Mouse (Mus musculus): ENCODE measurements around the gene Fahd1. TPM values are rescaled to one million over a fixed set of nuclear protein-coding genes. Genes with fewer than 3 reads are reported as not detected.

Gene Fahd1
- polyA plus RNA-seq, 1 experiment: 12.6 TPM

GRCm38 (mm10) chr17:24818172-24818571 lies 32.0 kb downstream of the Fahd1 start:
- Histone ChIP-seq H3K27ac (ENCODE audit: control insufficient read depth, insufficient read depth, low read depth, low read length) (no peak overlapping the region), H3K4me3 (ENCODE audit: control insufficient read depth, low read depth, low read length) (no peak overlapping the region), H3K36me3 (ENCODE audit: control insufficient read depth, insufficient read depth, low read length) (no peaks in the 10 kb centered on the region), H3K27me3 (ENCODE audit: control insufficient read depth, insufficient read depth, low read length) (no peaks in the 10 kb centered on the region), H3K4me1 (ENCODE audit: control insufficient read depth, insufficient read depth, low read length) (no peaks in the 10 kb centered on the region)
- no peak for TF ChIP-seq CTCF (IDR thresholded peaks at IDR 0.05; ENCODE audit: control insufficient read depth, insufficient read depth, insufficient replicate concordance, low read depth, low read length)
- TF ChIP-seq POLR2A (IDR thresholded peaks at IDR 0.05; ENCODE audit: control insufficient read depth, low read depth, low read length): no peak

DNA sequence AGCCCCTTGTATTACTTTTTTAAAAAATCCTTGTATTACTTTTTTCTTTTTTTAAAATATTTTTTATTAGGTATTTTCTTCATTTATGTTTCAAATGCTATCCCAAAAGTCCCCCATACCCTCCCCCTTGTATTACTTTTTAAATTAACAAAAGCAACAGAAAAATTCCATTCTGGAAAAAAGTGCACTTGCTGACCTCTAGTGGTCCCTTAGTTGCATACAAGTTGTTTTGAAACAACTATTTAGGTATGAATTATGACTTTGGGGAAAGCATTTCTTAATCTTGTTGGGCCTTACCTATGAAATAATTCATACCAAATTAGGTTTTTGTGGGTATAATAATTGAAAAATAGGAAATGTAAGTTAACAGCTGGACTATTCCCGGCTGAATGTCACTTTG lies 32.7 kb downstream of the Fahd1 start:
- no peaks in the 10 kb centered on the region for H3K4me1 ChIP-seq (ENCODE audit: control insufficient read depth, insufficient read depth, low read length)
- no peaks in the 10 kb centered on the region for H3K36me3 ChIP-seq (ENCODE audit: control insufficient read depth, insufficient read depth, low read length)
- no peak overlapping the region for H3K27ac ChIP-seq (ENCODE audit: control insufficient read depth, insufficient read depth, low read depth, low read length)
- TF ChIP-seq POLR2A (IDR thresholded peaks at IDR 0.05; ENCODE audit: control insufficient read depth, low read depth, low read length): no peak
- TF ChIP-seq CTCF (IDR thresholded peaks at IDR 0.05; ENCODE audit: control insufficient read depth, insufficient read depth, insufficient replicate concordance, low read depth, low read length): no peak
- H3K27me3 ChIP-seq (ENCODE audit: control insufficient read depth, insufficient read depth, low read length): no peaks in the 10 kb centered on the region
- no peak overlapping the region for H3K4me3 ChIP-seq (ENCODE audit: control insufficient read depth, low read depth, low read length)

GRCm38 (mm10) chr17:24815256-24815655 lies 34.9 kb downstream of the Fahd1 start:
- H3K27me3 ChIP-seq (ENCODE audit: control insufficient read depth, insufficient read depth, low read length): no peaks in the 10 kb centered on the region
- no peaks in the 10 kb centered on the region for H3K36me3 ChIP-seq (ENCODE audit: control insufficient read depth, insufficient read depth, low read length)
- H3K4me3 ChIP-seq (ENCODE audit: control insufficient read depth, low read depth, low read length): no peak overlapping the region
- H3K27ac ChIP-seq (ENCODE audit: control insufficient read depth, insufficient read depth, low read depth, low read length): no peak overlapping the region
- H3K4me1 ChIP-seq (ENCODE audit: control insufficient read depth, insufficient read depth, low read length): no peaks in the 10 kb centered on the region
- TF ChIP-seq POLR2A (IDR thresholded peaks at IDR 0.05; ENCODE audit: control insufficient read depth, low read depth, low read length) (no peak), CTCF (IDR thresholded peaks at IDR 0.05; ENCODE audit: control insufficient read depth, insufficient read depth, insufficient replicate concordance, low read depth, low read length) (no peak)

DNA sequence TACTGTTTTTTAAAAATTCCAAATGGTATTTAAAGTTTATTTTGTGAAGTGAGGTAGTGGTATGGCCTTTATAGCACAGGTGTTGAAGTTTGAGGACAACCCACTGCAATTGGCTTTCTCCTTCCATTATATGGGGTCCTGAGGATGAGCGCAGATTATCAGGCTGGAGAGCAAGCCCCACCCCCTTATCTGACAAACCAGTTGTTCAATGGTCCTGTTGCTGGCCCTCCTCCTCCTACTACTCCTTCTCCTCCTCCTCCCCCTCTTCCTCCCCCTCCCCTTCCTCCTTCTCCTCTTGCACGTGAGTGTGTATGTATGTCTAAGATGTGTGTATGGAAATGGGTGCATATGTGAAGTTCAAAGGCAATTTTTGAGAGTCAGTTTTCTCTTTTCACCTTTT lies 37.9 kb downstream of the Fahd1 start:
- TF ChIP-seq POLR2A (IDR thresholded peaks at IDR 0.05; ENCODE audit: control insufficient read depth, low read depth, low read length) (no peak), CTCF (IDR thresholded peaks at IDR 0.05; ENCODE audit: control insufficient read depth, insufficient read depth, insufficient replicate concordance, low read depth, low read length) (no peak)
- Histone ChIP-seq H3K27ac (ENCODE audit: control insufficient read depth, insufficient read depth, low read depth, low read length) (no peak overlapping the region), H3K4me3 (ENCODE audit: control insufficient read depth, low read depth, low read length) (no peak overlapping the region), H3K36me3 (ENCODE audit: control insufficient read depth, insufficient read depth, low read length) (no peaks in the 10 kb centered on the region), H3K27me3 (ENCODE audit: control insufficient read depth, insufficient read depth, low read length) (no peaks in the 10 kb centered on the region), H3K4me1 (ENCODE audit: control insufficient read depth, insufficient read depth, low read length) (no peaks in the 10 kb centered on the region)

DNA sequence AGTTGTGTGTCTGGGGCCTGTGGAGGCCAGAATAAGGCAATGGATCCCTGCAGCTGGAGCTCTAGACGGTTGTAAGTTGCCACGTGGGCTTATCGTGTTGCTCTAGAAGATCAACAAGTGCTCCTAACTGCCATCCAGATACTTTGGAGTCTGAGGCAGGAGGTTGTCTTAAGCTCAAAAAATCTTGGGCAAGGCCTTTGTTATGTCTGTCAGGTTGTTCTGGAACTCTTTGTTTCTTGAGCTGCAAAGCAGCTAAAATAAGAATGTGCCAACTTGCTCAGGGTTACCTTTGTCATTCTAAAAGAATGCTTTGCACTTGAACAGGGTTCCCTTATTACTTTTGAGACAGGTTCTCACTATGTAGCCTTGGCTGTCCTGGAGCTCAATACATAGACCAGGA lies 39.0 kb downstream of the Fahd1 start:
- H3K27me3 ChIP-seq (ENCODE audit: control insufficient read depth, insufficient read depth, low read length): no peaks in the 10 kb centered on the region
- H3K4me3 ChIP-seq (ENCODE audit: control insufficient read depth, low read depth, low read length): no peak overlapping the region
- no peaks in the 10 kb centered on the region for H3K36me3 ChIP-seq (ENCODE audit: control insufficient read depth, insufficient read depth, low read length)
- H3K4me1 ChIP-seq (ENCODE audit: control insufficient read depth, insufficient read depth, low read length): no peaks in the 10 kb centered on the region
- H3K27ac ChIP-seq (ENCODE audit: control insufficient read depth, insufficient read depth, low read depth, low read length): no peak overlapping the region
- TF ChIP-seq CTCF (IDR thresholded peaks at IDR 0.05; ENCODE audit: control insufficient read depth, insufficient read depth, insufficient replicate concordance, low read depth, low read length) (no peak), POLR2A (IDR thresholded peaks at IDR 0.05; ENCODE audit: control insufficient read depth, low read depth, low read length) (no peak)

GRCm38 (mm10) chr17:24803952-24804951 lies 45.9 kb downstream of the Fahd1 start, which contains the start of gene Meiob:
TSS of gene Meiob (plus strand) at chr17:24804289.
- H3K27me3 ChIP-seq (ENCODE audit: control insufficient read depth, insufficient read depth, low read length): no peaks in the 10 kb centered on the region
- H3K4me3 ChIP-seq (ENCODE audit: control insufficient read depth, low read depth, low read length): peak within 1 kb of the TSS; percentile 90
- peak within 1 kb of the TSS; percentile 97 for H3K27ac ChIP-seq (ENCODE audit: control insufficient read depth, insufficient read depth, low read depth, low read length)
- no peaks in the 10 kb centered on the region; the same call in none of the 2 replicates for H3K4me1 ChIP-seq (ENCODE audit: control insufficient read depth, insufficient read depth, low read length)
- TF ChIP-seq POLR2A (IDR thresholded peaks at IDR 0.05; ENCODE audit: control insufficient read depth, low read depth, low read length) (peak; percentile 80), CTCF (IDR thresholded peaks at IDR 0.05; ENCODE audit: control insufficient read depth, insufficient read depth, insufficient replicate concordance, low read depth, low read length) (no peak)
- H3K36me3 ChIP-seq (ENCODE audit: control insufficient read depth, insufficient read depth, low read length): no peaks in the 10 kb centered on the region

DNA sequence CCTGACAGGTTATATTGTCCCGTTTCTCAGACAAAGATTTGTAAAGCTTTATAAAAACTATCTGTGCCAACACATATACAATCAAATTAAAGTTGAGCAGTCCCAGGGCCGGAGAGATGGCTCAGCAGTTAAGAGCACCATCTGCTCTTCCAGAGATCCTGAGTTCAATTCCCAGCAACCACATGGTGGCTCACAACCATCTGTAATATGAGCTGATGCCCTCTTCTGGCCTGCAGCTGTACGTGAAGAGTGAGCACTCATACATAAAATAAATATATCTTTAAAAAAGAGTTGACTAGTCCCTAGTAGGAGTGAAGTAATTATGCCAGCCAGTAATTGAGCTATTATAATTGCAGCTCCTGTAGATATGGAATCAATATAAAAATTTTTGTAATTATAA lies 49.6 kb downstream of the Fahd1 start:
- Histone ChIP-seq H3K36me3 (ENCODE audit: control insufficient read depth, insufficient read depth, low read length) (no peaks in the 10 kb centered on the region), H3K4me1 (ENCODE audit: control insufficient read depth, insufficient read depth, low read length) (no peaks in the 10 kb centered on the region; the same call in none of the 2 replicates), H3K27me3 (ENCODE audit: control insufficient read depth, insufficient read depth, low read length) (no peaks in the 10 kb centered on the region), H3K27ac (ENCODE audit: control insufficient read depth, insufficient read depth, low read depth, low read length) (no peak overlapping the region), H3K4me3 (ENCODE audit: control insufficient read depth, low read depth, low read length) (no peak overlapping the region)
- TF ChIP-seq POLR2A (IDR thresholded peaks at IDR 0.05; ENCODE audit: control insufficient read depth, low read depth, low read length) (no peak), CTCF (IDR thresholded peaks at IDR 0.05; ENCODE audit: control insufficient read depth, insufficient read depth, insufficient replicate concordance, low read depth, low read length) (no peak)

Data from testis, adult 2 months (tissue).